Mouse (Mus musculus) liver, embryonic 12.5 days (tissue): ENCODE results near the gene Gm17482. TPM values are rescaled to one million over a fixed set of nuclear protein-coding genes. Genes with fewer than 3 reads are reported as not detected.

Source experiments
- ATAC-seq: fragments of 200-750 bp; cut with Nextera tagmentation; 2 replicates; pipeline ENCODE4 v1.8.0; 2017; ENCODE audit warnings: moderate number of reproducible peaks, mild to moderate bottlenecking, moderate library complexity
- H3K27ac ChIP-seq: fragments of 300-500 bp; sonication (generic); 2 replicates; pipeline ENCODE4 v1.5.1; 2016; ENCODE audit warnings: mild to moderate bottlenecking
- H3K27me3 ChIP-seq: fragments of 300-500 bp; sonication (generic); replicated peaks from 2 replicates; pipeline ENCODE4 v1.6.1; 2016; ENCODE audit warnings: mild to moderate bottlenecking, moderate library complexity
- H3K36me3 ChIP-seq: fragments of 300-500 bp; sonication (generic); 2 replicates; pipeline ENCODE4 v1.6.1; 2016; ENCODE audit warnings: mild to moderate bottlenecking, moderate library complexity
- H3K4me1 ChIP-seq: fragments of 300-500 bp; sonication (generic); 2 replicates; pipeline ENCODE4 v1.6.1; 2016
- H3K4me2 ChIP-seq: fragments of 300-500 bp; sonication (generic); 2 replicates; pipeline ENCODE4 v1.6.1; 2016; ENCODE audit warnings: mild to moderate bottlenecking, moderate library complexity
- H3K4me3 ChIP-seq: fragments of 300-500 bp; sonication (generic); 2 replicates; pipeline ENCODE4 v1.5.1; 2016; ENCODE audit warnings: mild to moderate bottlenecking, moderate library complexity
- H3K9ac ChIP-seq: fragments of 300-500 bp; sonication (generic); 2 replicates; pipeline ENCODE4 v1.6.1; 2016; ENCODE audit warnings: mild to moderate bottlenecking, moderate library complexity
- H3K9me3 ChIP-seq: fragments of 300-500 bp; sonication (generic); replicated peaks from 2 replicates; pipeline ENCODE4 v1.6.1; 2016; ENCODE audit warnings: mild to moderate bottlenecking, moderate library complexity
- WGBS: fragments of 180-500 bp; shearing (Covaris S2); methylation state at CpG from one replicate; pipeline ENCODE4 v1.1.7; 2016; ENCODE audit not compliant: insufficient replicate concordance; 5-methylcytosine and 5-hydroxymethylcytosine counted together
- polyA plus RNA-seq: library from polyadenylated mRNA; unstranded; fragments of >200 nt; fragmentation: Nextera tagmentation; extraction: Ambion mirVana; gene quantifications from 2 replicates; pipeline ENCODE4 v1.2.1, GENCODE M21; 2016

Gene Gm17482
- not detected in 2 replicates for polyA plus RNA-seq

- 62% methylated on average over 4 of the region's 4 CpGs for WGBS
- no peak within 1 kb of the TSS for H3K9ac ChIP-seq
- no peak for ATAC-seq
These were observed at the start of gene Gm17482 for GRCm38 (mm10) chr6:115227043-115227442. Gene Gm17482, plus strand, starts transcription at chr6:115227343.

GRCm38 (mm10) chr6:115178826-115179225, 48.3 kb upstream of the Gm17482 start:
- no peaks in the 10 kb centered on the region for H3K27me3 ChIP-seq
- no peak overlapping the region for H3K4me2 ChIP-seq
- H3K9ac ChIP-seq: no peak overlapping the region
- no peaks in the 10 kb centered on the region for H3K9me3 ChIP-seq
- no peaks in the 10 kb centered on the region for H3K4me1 ChIP-seq
- no peak overlapping the region for H3K27ac ChIP-seq
- H3K36me3 ChIP-seq: no peaks in the 10 kb centered on the region
- H3K4me3 ChIP-seq: no peak overlapping the region
- no peak for ATAC-seq
- whole genome bisulfite sequencing: 16% methylated on average over 3 of the region's 3 CpGs

More at GRCm38 (mm10) chr6:115227043-115227442, at the start of gene Gm17482:
- Histone ChIP-seq H3K36me3 (no peaks in the 10 kb centered on the region), H3K9me3 (no peaks in the 10 kb centered on the region), H3K4me2 (no peak within 1 kb of the TSS), H3K27me3 (0 out of 2 replicates have a peak, but pooled peaks cover 3% of the 10 kb centered on the region), H3K27ac (no peak within 1 kb of the TSS), H3K4me1 (no peaks in the 10 kb centered on the region), H3K4me3 (no peak within 1 kb of the TSS)

GRCm38 (mm10) chr6:115181094-115181493, 46.0 kb upstream of the Gm17482 start:
- Histone ChIP-seq H3K27ac (no peak overlapping the region), H3K27me3 (no peaks in the 10 kb centered on the region), H3K9me3 (no peaks in the 10 kb centered on the region), H3K9ac (no peak overlapping the region), H3K4me2 (no peak overlapping the region), H3K4me3 (no peak overlapping the region), H3K36me3 (no peaks in the 10 kb centered on the region), H3K4me1 (no peaks in the 10 kb centered on the region)
- ATAC-seq: no peak
- WGBS: 76% methylated on average over 2 of the region's 2 CpGs

- Histone ChIP-seq H3K4me3 (no peak overlapping the region), H3K4me1 (no peaks in the 10 kb centered on the region), H3K9ac (no peak overlapping the region), H3K4me2 (no peak overlapping the region), H3K27ac (no peak overlapping the region), H3K36me3 (no peaks in the 10 kb centered on the region), H3K27me3 (no peaks in the 10 kb centered on the region), H3K9me3 (no peaks in the 10 kb centered on the region)
- WGBS: 62% methylated on average over 7 of the region's 7 CpGs
- no peak for ATAC-seq
These were observed 36.0 kb upstream of the Gm17482 start for GRCm38 (mm10) chr6:115191111-115191510.

GRCm38 (mm10) chr6:115200753-115201152, 26.4 kb upstream of the Gm17482 start:
- H3K36me3 ChIP-seq: no peaks in the 10 kb centered on the region
- no peak overlapping the region for H3K4me3 ChIP-seq
- H3K27ac ChIP-seq: no peak overlapping the region
- no peaks in the 10 kb centered on the region for H3K4me1 ChIP-seq
- no peak overlapping the region for H3K9ac ChIP-seq
- H3K4me2 ChIP-seq: no peak overlapping the region
- ATAC-seq: no peak
- H3K27me3 ChIP-seq: no peaks in the 10 kb centered on the region
- 51% methylated on average over 3 of the region's 3 CpGs for WGBS
- H3K9me3 ChIP-seq: no peaks in the 10 kb centered on the region

- H3K36me3 ChIP-seq: no peaks in the 10 kb centered on the region
- 50% methylated on average over 3 of the region's 3 CpGs for WGBS
- no peak for ATAC-seq
These were observed 24.1 kb upstream of the Gm17482 start for GRCm38 (mm10) chr6:115203029-115203428.

GRCm38 (mm10) chr6:115210187-115210586, 17.0 kb upstream of the Gm17482 start:
- WGBS: 40% methylated on average over 2 of the region's 2 CpGs
- ATAC-seq: no peak
- H3K27ac ChIP-seq: no peak overlapping the region
- H3K36me3 ChIP-seq: no peaks in the 10 kb centered on the region
- H3K4me1 ChIP-seq: no peaks in the 10 kb centered on the region
- H3K4me2 ChIP-seq: no peak overlapping the region
- no peak overlapping the region for H3K9ac ChIP-seq
- no peaks in the 10 kb centered on the region for H3K9me3 ChIP-seq
- no peaks in the 10 kb centered on the region for H3K27me3 ChIP-seq
- no peak overlapping the region for H3K4me3 ChIP-seq

More at GRCm38 (mm10) chr6:115203029-115203428, 24.1 kb upstream of the Gm17482 start:
- H3K4me1 ChIP-seq: no peaks in the 10 kb centered on the region
- H3K9ac ChIP-seq: no peak overlapping the region
- H3K4me3 ChIP-seq: no peak overlapping the region
- no peaks in the 10 kb centered on the region for H3K27me3 ChIP-seq
- no peak overlapping the region for H3K4me2 ChIP-seq
- no peak overlapping the region for H3K27ac ChIP-seq
- H3K9me3 ChIP-seq: no peaks in the 10 kb centered on the region

- H3K36me3 ChIP-seq: no peaks in the 10 kb centered on the region
- no peak overlapping the region for H3K27ac ChIP-seq
- H3K9me3 ChIP-seq: no peaks in the 10 kb centered on the region
- no peak overlapping the region for H3K9ac ChIP-seq
- 78% methylated on average over 3 of the region's 3 CpGs for WGBS
- H3K4me2 ChIP-seq: no peak overlapping the region
- no peaks in the 10 kb centered on the region for H3K4me1 ChIP-seq
- no peak for ATAC-seq
- no peak overlapping the region for H3K4me3 ChIP-seq
- no peaks in the 10 kb centered on the region for H3K27me3 ChIP-seq
These were observed 16.3 kb upstream of the Gm17482 start for GRCm38 (mm10) chr6:115210820-115211219.

GRCm38 (mm10) chr6:115212132-115212903, 14.8 kb upstream of the Gm17482 start:
- Histone ChIP-seq H3K27me3 (no peaks in the 10 kb centered on the region), H3K4me3 (no peak overlapping the region), H3K9me3 (no peaks in the 10 kb centered on the region), H3K4me1 (no peaks in the 10 kb centered on the region), H3K36me3 (no peaks in the 10 kb centered on the region), H3K27ac (no peak overlapping the region), H3K9ac (no peak overlapping the region), H3K4me2 (no peak overlapping the region)
- no peak for ATAC-seq
- WGBS: 41% methylated on average over 5 of the region's 5 CpGs

- no peaks in the 10 kb centered on the region for H3K27me3 ChIP-seq
- H3K4me2 ChIP-seq: no peak overlapping the region
- no peak for ATAC-seq
- 56% methylated on average over 5 of the region's 5 CpGs for WGBS
- no peaks in the 10 kb centered on the region for H3K9me3 ChIP-seq
- no peak overlapping the region for H3K4me3 ChIP-seq
- H3K4me1 ChIP-seq: no peaks in the 10 kb centered on the region
- no peaks in the 10 kb centered on the region for H3K36me3 ChIP-seq
- H3K9ac ChIP-seq: no peak overlapping the region
- no peak overlapping the region for H3K27ac ChIP-seq
These were observed 14.0 kb upstream of the Gm17482 start for GRCm38 (mm10) chr6:115213129-115213528.

GRCm38 (mm10) chr6:115221215-115221641, 5.9 kb upstream of the Gm17482 start:
- WGBS: 74% methylated on average over 8 of the region's 8 CpGs
- H3K36me3 ChIP-seq: no peaks in the 10 kb centered on the region
- no peak for ATAC-seq
- 0 out of 2 replicates have a peak, but pooled peaks cover 3% of the 10 kb centered on the region for H3K27me3 ChIP-seq
- H3K27ac ChIP-seq: no peak overlapping the region
- no peak overlapping the region for H3K4me2 ChIP-seq
- no peak overlapping the region for H3K4me3 ChIP-seq
- no peak overlapping the region for H3K9ac ChIP-seq
- H3K4me1 ChIP-seq: no peaks in the 10 kb centered on the region
- H3K9me3 ChIP-seq: no peaks in the 10 kb centered on the region

GRCm38 (mm10) chr6:115225519-115225918, 1.6 kb upstream of the Gm17482 start:
- Histone ChIP-seq H3K9ac (no peak overlapping the region), H3K4me1 (no peaks in the 10 kb centered on the region), H3K27ac (no peak overlapping the region), H3K4me2 (no peak overlapping the region), H3K36me3 (no peaks in the 10 kb centered on the region), H3K27me3 (0 out of 2 replicates have a peak, but pooled peaks cover 3% of the 10 kb centered on the region), H3K9me3 (no peaks in the 10 kb centered on the region), H3K4me3 (no peak overlapping the region)
- 61% methylated on average over 3 of the region's 3 CpGs for WGBS
- no peak for ATAC-seq
